Mouse (Mus musculus) liver, embryonic 11.5 days (tissue): Measurements from ENCODE around the gene Rdm1. TPM values are rescaled to one million over a fixed set of nuclear protein-coding genes. Genes with fewer than 3 reads are reported as not detected.
A peak's percentile ranks its signal among the peaks of the same experiment; 100 is the strongest.
"Not testable (repeated sequence)": the region's sequence is repeated elsewhere in the genome, so short reads cannot be mapped to it uniquely, and the experiment has no call there.

ENCODE experiments used
- ATAC-seq: fragments of 200-750 bp; cut with Nextera tagmentation; replicated peaks from 2 replicates; pipeline ENCODE4 v1.8.0; 2017; ENCODE audit warnings: moderate number of reproducible peaks, mild to moderate bottlenecking, moderate TSS enrichment, moderate library complexity; ENCODE audit not compliant: low FRiP score
- DNase-seq: peaks from one replicate; pipeline ENCODE4 v3.0.0-alpha.2; 2017; ENCODE audit warnings: low spot score
- H3K27ac ChIP-seq: fragments of 300-500 bp; sonication (generic); 2 replicates; pipeline ENCODE4 v1.5.1; 2014; ENCODE audit warnings: mild to moderate bottlenecking, low read depth, low read length, control low read depth
- H3K27me3 ChIP-seq: fragments of 300-500 bp; sonication (generic); replicated peaks from 2 replicates; pipeline ENCODE4 v1.6.1; 2014; ENCODE audit warnings: low read length, mixed read lengths; ENCODE audit not compliant: control insufficient read depth, insufficient read depth
- H3K36me3 ChIP-seq: fragments of 300-500 bp; sonication (generic); 2 replicates; pipeline ENCODE4 v1.6.1; 2014; ENCODE audit warnings: mild to moderate bottlenecking, low read length, moderate library complexity, mixed read lengths; ENCODE audit not compliant: control insufficient read depth, insufficient read depth
- H3K4me1 ChIP-seq: fragments of 300-500 bp; sonication (generic); replicated peaks from 2 replicates; pipeline ENCODE4 v1.6.1; 2014; ENCODE audit warnings: low read length, mixed read lengths; ENCODE audit not compliant: control insufficient read depth, insufficient read depth
- H3K4me2 ChIP-seq: fragments of 300-500 bp; sonication (generic); 2 replicates; pipeline ENCODE4 v1.6.1; 2014; ENCODE audit warnings: mild to moderate bottlenecking, control low read depth, moderate library complexity
- H3K4me3 ChIP-seq: fragments of 300-500 bp; sonication (generic); 2 replicates; pipeline ENCODE4 v1.5.1; 2014; ENCODE audit warnings: low read depth, low read length, control low read depth
- H3K9ac ChIP-seq: fragments of 300-500 bp; sonication (generic); 2 replicates; pipeline ENCODE4 v1.6.1; 2014; ENCODE audit warnings: low read depth, low read length, control low read depth
- H3K9me3 ChIP-seq: fragments of 300-500 bp; sonication (generic); 2 replicates; pipeline ENCODE4 v1.6.1; 2016; ENCODE audit warnings: low read length, inconsistent platforms, mixed read lengths; ENCODE audit not compliant: control insufficient read depth
- WGBS: fragments of 180-500 bp; shearing (Covaris S2); extraction: QIAGEN DNeasy Blood & Tissue Kit; methylation state at CpG from one replicate; pipeline ENCODE4 v1.1.7; 2014; 5-methylcytosine and 5-hydroxymethylcytosine counted together
- polyA plus RNA-seq: library from polyadenylated mRNA; unstranded; fragments of >200 nt; fragmentation: Nextera tagmentation; extraction: Ambion mirVana; gene quantifications from 2 replicates; pipeline ENCODE4 v1.2.1, GENCODE M21; 2014

Gene Rdm1
- polyA plus RNA-seq, 1 experiment from 2014 or later, result 15.3 TPM

GRCm38 (mm10) chr11:101613596-101613995 is 13.4 kb upstream of the Rdm1 start:
- H3K4me3 ChIP-seq, result no peak overlapping the region
- no peaks in the 10 kb centered on the region for H3K9me3 ChIP-seq
- no peak overlapping the region for H3K4me2 ChIP-seq
- no peak for ATAC-seq
- no peak for DNase-seq
- H3K4me1 ChIP-seq, result peaks cover 29% of the 10 kb centered on the region
- H3K27me3 ChIP-seq, result peaks cover 3% of the 10 kb centered on the region; the same call in 1 of the 2 replicates
- H3K36me3 ChIP-seq, result no peaks in the 10 kb centered on the region
- H3K27ac ChIP-seq, result no peak overlapping the region
- 74% methylated on average over 6 of the region's 6 CpGs for WGBS
- H3K9ac ChIP-seq, result no peak overlapping the region

GRCm38 (mm10) chr11:101614116-101614515 is 12.9 kb upstream of the Rdm1 start:
- Histone ChIP-seq H3K27ac (no peak overlapping the region), H3K4me3 (no peak overlapping the region), H3K9me3 (no peaks in the 10 kb centered on the region), H3K27me3 (peaks cover 3% of the 10 kb centered on the region; the same call in 1 of the 2 replicates), H3K4me2 (no peak overlapping the region), H3K4me1 (peaks cover 29% of the 10 kb centered on the region), H3K9ac (no peak overlapping the region), H3K36me3 (no peaks in the 10 kb centered on the region)
- no peak for ATAC-seq
- DNase-seq, result no peak
- 66% methylated on average over 4 of the region's 4 CpGs for whole genome bisulfite sequencing

- 57% methylated on average over 6 of the region's 6 CpGs for WGBS
- DNase-seq (no peak), ATAC-seq (peak; percentile 72; the same call in 1 of the 2 replicates)
- no peak overlapping the region for H3K4me3 ChIP-seq
- no peak overlapping the region; the same call in 1 of the 2 replicates for H3K27ac ChIP-seq
- peaks cover 28% of the 10 kb centered on the region for H3K4me1 ChIP-seq
- no peaks in the 10 kb centered on the region for H3K36me3 ChIP-seq
- no peak overlapping the region for H3K4me2 ChIP-seq
- H3K27me3 ChIP-seq, result peaks cover 3% of the 10 kb centered on the region; the same call in 1 of the 2 replicates
- H3K9me3 ChIP-seq, result no peaks in the 10 kb centered on the region
- no peak overlapping the region for H3K9ac ChIP-seq
These were observed 11.6 kb upstream of the Rdm1 start for GRCm38 (mm10) chr11:101615380-101615779.

GRCm38 (mm10) chr11:101616104-101616503 is 10.9 kb upstream of the Rdm1 start:
- H3K4me2 ChIP-seq, result no peak overlapping the region
- no peak overlapping the region for H3K4me3 ChIP-seq
- H3K4me1 ChIP-seq, result peaks cover 24% of the 10 kb centered on the region
- no peaks in the 10 kb centered on the region for H3K9me3 ChIP-seq
- no peak for DNase-seq
- peaks cover 3% of the 10 kb centered on the region; the same call in 1 of the 2 replicates for H3K27me3 ChIP-seq
- 73% methylated on average over 8 of the region's 8 CpGs for WGBS
- no peak overlapping the region for H3K9ac ChIP-seq
- no peak for ATAC-seq
- H3K27ac ChIP-seq, result no peak overlapping the region
- H3K36me3 ChIP-seq, result no peaks in the 10 kb centered on the region

GRCm38 (mm10) chr11:101616948-101617767 is 9.8 kb upstream of the Rdm1 start:
- H3K4me1 ChIP-seq, result peaks cover 24% of the 10 kb centered on the region
- H3K4me3 ChIP-seq, result no peak overlapping the region
- H3K4me2 ChIP-seq, result peak overlapping the region; percentile 10; the same call in 1 of the 2 replicates
- DNase-seq (no peak), ATAC-seq (peak; percentile 32)
- no peak overlapping the region for H3K27ac ChIP-seq
- H3K9ac ChIP-seq, result no peak overlapping the region
- no peaks in the 10 kb centered on the region for H3K36me3 ChIP-seq
- 30% methylated on average over 18 of the region's 18 CpGs for WGBS
- H3K9me3 ChIP-seq, result no peaks in the 10 kb centered on the region
- peaks cover 3% of the 10 kb centered on the region; the same call in 1 of the 2 replicates for H3K27me3 ChIP-seq

GRCm38 (mm10) chr11:101617849-101618248 is 9.1 kb upstream of the Rdm1 start:
- no peak overlapping the region for H3K9ac ChIP-seq
- DNase-seq (peak; percentile 53), ATAC-seq (no peak)
- H3K9me3 ChIP-seq, result no peaks in the 10 kb centered on the region
- no peak overlapping the region for H3K4me3 ChIP-seq
- H3K27me3 ChIP-seq, result peaks cover 3% of the 10 kb centered on the region; the same call in 1 of the 2 replicates
- H3K36me3 ChIP-seq, result no peaks in the 10 kb centered on the region
- 0 out of 2 replicates have a peak overlapping the region, but pooled peaks have one; percentile 28 for H3K4me2 ChIP-seq
- H3K27ac ChIP-seq, result no peak overlapping the region
- 16% methylated on average over 8 of the region's 8 CpGs for WGBS
- H3K4me1 ChIP-seq, result peaks cover 24% of the 10 kb centered on the region

- no peak overlapping the region for H3K4me3 ChIP-seq
- DNase-seq (no peak), ATAC-seq (no peak)
- H3K4me2 ChIP-seq, result no peak overlapping the region
- peaks cover 3% of the 10 kb centered on the region; the same call in 1 of the 2 replicates for H3K27me3 ChIP-seq
- peaks cover 24% of the 10 kb centered on the region for H3K4me1 ChIP-seq
- H3K9ac ChIP-seq, result no peak overlapping the region
- 80% methylated on average over 3 of the region's 3 CpGs for WGBS
- H3K27ac ChIP-seq, result no peak overlapping the region
- H3K36me3 ChIP-seq, result no peaks in the 10 kb centered on the region
- no peaks in the 10 kb centered on the region for H3K9me3 ChIP-seq
These were observed 8.4 kb upstream of the Rdm1 start for GRCm38 (mm10) chr11:101618596-101618995.

GRCm38 (mm10) chr11:101620022-101620655 is 6.9 kb upstream of the Rdm1 start:
- DNase-seq, ATAC-seq, H3K4me3 ChIP-seq, H3K36me3 ChIP-seq, H3K27me3 ChIP-seq, H3K9ac ChIP-seq, H3K27ac ChIP-seq, H3K4me2 ChIP-seq, H3K9me3 ChIP-seq: not testable (repeated sequence)
- 75% methylated on average over 11 of the region's 11 CpGs for WGBS
- peaks cover 22% of the 10 kb centered on the region for H3K4me1 ChIP-seq
